Mouse (Mus musculus) intestine, postnatal 0 days (tissue): ENCODE data around the gene Dennd4c. TPM values are rescaled to one million over a fixed set of nuclear protein-coding genes. Genes with fewer than 3 reads are reported as not detected.
A peak's percentile ranks its signal among the peaks of the same experiment; 100 is the strongest.

Experiments used
- ATAC-seq: fragments of 200-750 bp; cut with Nextera tagmentation; 2 replicates; pipeline ENCODE4 v1.8.0; 2017; ENCODE audit warnings: mild to moderate bottlenecking, moderate TSS enrichment, moderate library complexity
- H3K27ac ChIP-seq: fragments of 300-500 bp; sonication (generic); 2 replicates; pipeline ENCODE4 v1.5.1; 2014; ENCODE audit warnings: mild to moderate bottlenecking, low read depth, low read length, moderate library complexity
- H3K27me3 ChIP-seq: fragments of 300-500 bp; sonication (generic); replicated peaks from 2 replicates; pipeline ENCODE4 v1.6.1; 2014; ENCODE audit warnings: low read length, mixed read lengths; ENCODE audit not compliant: control insufficient read depth, insufficient read depth
- H3K36me3 ChIP-seq: fragments of 300-500 bp; sonication (generic); 2 replicates; pipeline ENCODE4 v1.6.1; 2014; ENCODE audit warnings: mild to moderate bottlenecking, moderate library complexity; ENCODE audit not compliant: control insufficient read depth, insufficient read depth
- H3K4me1 ChIP-seq: fragments of 300-500 bp; sonication (generic); replicated peaks from 2 replicates; pipeline ENCODE4 v1.6.1; 2014; ENCODE audit warnings: antibody characterized with exemption, low read length, mixed read lengths; ENCODE audit not compliant: control insufficient read depth, insufficient read depth
- H3K4me2 ChIP-seq: fragments of 300-500 bp; sonication (generic); replicated peaks from 2 replicates; pipeline ENCODE4 v1.6.1; 2014; ENCODE audit warnings: low read depth, mild to moderate bottlenecking, moderate library complexity
- H3K4me3 ChIP-seq: fragments of 300-500 bp; sonication (generic); 2 replicates; pipeline ENCODE4 v1.5.1; 2014; ENCODE audit warnings: low read depth, low read length
- H3K9ac ChIP-seq: fragments of 300-500 bp; sonication (generic); 2 replicates; pipeline ENCODE4 v1.6.1; 2014; ENCODE audit warnings: mild to moderate bottlenecking, low read depth, low read length
- H3K9me3 ChIP-seq: fragments of 300-500 bp; sonication (generic); 2 replicates; pipeline ENCODE4 v1.6.1; 2016; ENCODE audit warnings: mixed run types; ENCODE audit not compliant: control insufficient read depth
- CTCF ChIP-seq: sonication (generic); IDR thresholded peaks from 2 replicates; pipeline ENCODE4 v1.5.1; 2016; ENCODE audit warnings: low read depth, mild to moderate bottlenecking, control low read depth, antibody characterized with exemption, moderate library complexity
- WGBS: fragments of 180-500 bp; shearing (Covaris S2); extraction: QIAGEN DNeasy Blood & Tissue Kit; methylation state at CpG from one replicate; pipeline ENCODE4 v1.1.7; 2014; 5-methylcytosine and 5-hydroxymethylcytosine counted together
- polyA plus RNA-seq: library from polyadenylated mRNA; unstranded; fragments of >200 nt; fragmentation: Nextera tagmentation; extraction: Ambion mirVana; gene quantifications from 2 replicates; pipeline ENCODE4 v1.2.1, GENCODE M21; 2015

The Dennd4c gene
- 3.2 and 3.8 TPM in 2 replicates for polyA plus RNA-seq

- under 1% methylated on average over 77 of the region's 95 CpGs for WGBS
- Histone ChIP-seq H3K36me3 (no peaks in the 10 kb centered on the region), H3K27ac (peak within 1 kb of the TSS; percentile 94), H3K9ac (peak within 1 kb of the TSS; percentile 98), H3K4me1 (peaks cover 6% of the 10 kb centered on the region; the same call in 1 of the 2 replicates), H3K4me2 (peak within 1 kb of the TSS; percentile 92), H3K9me3 (no peaks in the 10 kb centered on the region), H3K27me3 (no peaks in the 10 kb centered on the region), H3K4me3 (peak within 1 kb of the TSS; percentile 97)
- peak; percentile 97 for ATAC-seq
- TF ChIP-seq CTCF, result peak; percentile 58
Measured at GRCm38 (mm10) chr4:86748336-86749291, at the start of gene Dennd4c. Gene Dennd4c (plus strand): TSS chr4:86748555.

GRCm38 (mm10) chr4:86699161-86699865 is 49.0 kb upstream of the Dennd4c start:
- TF ChIP-seq CTCF, result no peak
- ATAC-seq, result no peak
- WGBS, result 73% methylated on average over 5 of the region's 5 CpGs

GRCm38 (mm10) chr4:86708801-86709200 is 39.6 kb upstream of the Dennd4c start:
- Histone ChIP-seq H3K4me3 (no peak overlapping the region), H3K4me1 (0 out of 2 replicates have a peak, but pooled peaks cover 3% of the 10 kb centered on the region), H3K27ac (no peak overlapping the region), H3K9ac (no peak overlapping the region), H3K36me3 (no peaks in the 10 kb centered on the region), H3K27me3 (no peaks in the 10 kb centered on the region), H3K9me3 (no peaks in the 10 kb centered on the region), H3K4me2 (no peak overlapping the region)
- TF ChIP-seq CTCF, result peak; percentile 52
- 52% methylated on average over 1 of the region's 1 CpGs for WGBS
- no peak for ATAC-seq

More at GRCm38 (mm10) chr4:86699161-86699865, 49.0 kb upstream of the Dennd4c start:
- H3K4me2 ChIP-seq, result no peak overlapping the region
- no peaks in the 10 kb centered on the region for H3K9me3 ChIP-seq
- no peaks in the 10 kb centered on the region for H3K4me1 ChIP-seq
- H3K27ac ChIP-seq, result no peak overlapping the region
- 0 out of 2 replicates have a peak overlapping the region, but pooled peaks have one; percentile 11 for H3K9ac ChIP-seq
- no peaks in the 10 kb centered on the region for H3K36me3 ChIP-seq
- no peaks in the 10 kb centered on the region for H3K27me3 ChIP-seq
- no peak overlapping the region for H3K4me3 ChIP-seq

GRCm38 (mm10) chr4:86710034-86710650 is 38.2 kb upstream of the Dennd4c start:
- H3K4me2 ChIP-seq, result no peak overlapping the region
- H3K9ac ChIP-seq, result no peak overlapping the region
- H3K4me3 ChIP-seq, result no peak overlapping the region
- TF ChIP-seq CTCF, result no peak
- 0 out of 2 replicates have a peak, but pooled peaks cover 3% of the 10 kb centered on the region for H3K4me1 ChIP-seq
- no peaks in the 10 kb centered on the region for H3K27me3 ChIP-seq
- WGBS, result 72% methylated on average over 6 of the region's 6 CpGs
- ATAC-seq, result no peak
- no peaks in the 10 kb centered on the region for H3K9me3 ChIP-seq
- no peaks in the 10 kb centered on the region for H3K36me3 ChIP-seq
- H3K27ac ChIP-seq, result no peak overlapping the region

- TF ChIP-seq CTCF, result no peak
- Histone ChIP-seq H3K4me3 (no peak overlapping the region), H3K4me1 (0 out of 2 replicates have a peak, but pooled peaks cover 3% of the 10 kb centered on the region), H3K9ac (no peak overlapping the region), H3K27ac (no peak overlapping the region), H3K36me3 (no peaks in the 10 kb centered on the region), H3K9me3 (no peaks in the 10 kb centered on the region), H3K27me3 (no peaks in the 10 kb centered on the region), H3K4me2 (no peak overlapping the region)
- no peak for ATAC-seq
- WGBS, result 68% methylated on average over 4 of the region's 4 CpGs
Measured at GRCm38 (mm10) chr4:86710666-86711215, 37.6 kb upstream of the Dennd4c start.
